Mouse (Mus musculus): ENCODE data around the gene Aebp2.

DNA sequence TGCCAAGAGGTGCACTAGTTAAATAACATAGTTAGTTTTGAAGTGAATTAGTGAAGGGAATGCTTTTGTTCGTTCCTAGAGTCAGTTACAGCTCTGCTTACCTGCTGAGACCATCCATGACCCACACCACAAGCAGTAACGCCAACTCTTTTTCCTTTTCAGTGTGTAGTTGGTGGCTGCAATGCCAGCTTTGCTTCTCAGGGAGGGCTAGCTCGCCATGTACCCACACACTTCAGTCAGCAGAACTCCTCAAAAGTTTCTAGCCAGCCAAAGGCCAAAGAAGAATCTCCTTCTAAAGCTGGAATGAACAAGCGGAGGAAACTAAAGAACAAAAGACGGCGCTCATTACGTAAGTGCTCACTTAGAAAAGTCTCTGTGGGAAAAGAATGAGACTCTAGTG is 19.5 kb downstream of the Aebp2 start:
- TF ChIP-seq EP300 (IDR thresholded peaks at IDR 0.05; ENCODE audit: low read depth in 1 of 2, low read length in 2 of 2) (no peak), CTCF (IDR thresholded peaks at IDR 0.05 in 2 of 3, conservative IDR thresholded peaks at IDR 0.05 in 1 of 3; ENCODE audit: control insufficient read depth in 1 of 3, insufficient read depth in 1 of 3, low read depth in 2 of 3, low read length in 3 of 3, poor library complexity in 1 of 3, severe bottlenecking in 1 of 3) (no peak), POLR2AphosphoS2 (IDR thresholded peaks at IDR 0.05; ENCODE audit: low read length) (no peak), POLR2A (IDR thresholded peaks at IDR 0.05; ENCODE audit: control insufficient read depth in 1 of 2, insufficient read depth in 1 of 2, low read depth in 1 of 2, low read length in 2 of 2, poor library complexity in 1 of 2) (no peak), USF2 (IDR thresholded peaks at IDR 0.05; ENCODE audit: borderline replicate concordance in 1 of 2, insufficient read depth in 1 of 2, low read depth in 1 of 2, low read length in 2 of 2) (no peak), HCFC1 (IDR thresholded peaks at IDR 0.05; ENCODE audit: low read depth, low read length) (no peak), USF1 (IDR thresholded peaks at IDR 0.05; ENCODE audit: low read depth, low read length) (no peak), JUND (IDR thresholded peaks at IDR 0.05; ENCODE audit: low read depth, low read length) (no peak)

Data from MEL (cell line).